Mouse (Mus musculus): ENCODE measurements around the gene Nsg2.
"Not testable (repeated sequence)": the region's sequence is repeated elsewhere in the genome, so short reads cannot be mapped to it uniquely, and the experiment has no call there.

The Nsg2 gene

GRCm38 (mm10) chr11:32000281-32000680 is at the start of gene Nsg2:
Nsg2 (plus strand) TSS chr11:32000463.
- DNase-seq, result peak; percentile 81

GRCm38 (mm10) chr11:31960071-31960470 is 40.2 kb upstream of the Nsg2 start:
- DNase-seq, result no peak

GRCm38 (mm10) chr11:31963993-31964392 is 36.3 kb upstream of the Nsg2 start:
- DNase-seq, result no peak

- DNase-seq, result peak; percentile 23
These were observed 34.8 kb upstream of the Nsg2 start, which contains the start of gene 4930524B15Rik for GRCm38 (mm10) chr11:31965256-31966134. 4930524B15Rik (plus strand) TSS chr11:31965592.

GRCm38 (mm10) chr11:31974132-31974531 is 26.1 kb upstream of the Nsg2 start:
- DNase-seq, result no peak

- no peak for DNase-seq
These were observed 25.4 kb upstream of the Nsg2 start for GRCm38 (mm10) chr11:31974826-31975225.

- no peak for DNase-seq
These were observed 24.6 kb upstream of the Nsg2 start for GRCm38 (mm10) chr11:31975678-31976077.

- no peak for DNase-seq
These were observed 24.1 kb upstream of the Nsg2 start for GRCm38 (mm10) chr11:31976137-31976536.

- DNase-seq, result not testable (repeated sequence)
These were observed 20.2 kb upstream of the Nsg2 start for GRCm38 (mm10) chr11:31980089-31980488.

GRCm38 (mm10) chr11:31981830-31982229 is 18.4 kb upstream of the Nsg2 start:
- DNase-seq, result no peak

- DNase-seq, result not testable (repeated sequence)
These were observed 17.9 kb upstream of the Nsg2 start for GRCm38 (mm10) chr11:31982247-31982943.

GRCm38 (mm10) chr11:31983249-31983648 is 17.0 kb upstream of the Nsg2 start:
- DNase-seq, result no peak

GRCm38 (mm10) chr11:31984786-31985185 is 15.5 kb upstream of the Nsg2 start:
- DNase-seq, result no peak

GRCm38 (mm10) chr11:31992535-31992934 is 7.7 kb upstream of the Nsg2 start:
- no peak for DNase-seq

- no peak for DNase-seq
These were observed 547 bp upstream of the Nsg2 start for GRCm38 (mm10) chr11:31999716-32000115.

GRCm38 (mm10) chr11:32001181-32001910 is 1.1 kb downstream of the Nsg2 start:
- DNase-seq, result no peak

GRCm38 (mm10) chr11:32002670-32003072 is 2.4 kb downstream of the Nsg2 start:
- no peak for DNase-seq

GRCm38 (mm10) chr11:32008049-32008448 is 7.8 kb downstream of the Nsg2 start:
- DNase-seq, result not testable (repeated sequence)

GRCm38 (mm10) chr11:32008852-32009251 is 8.6 kb downstream of the Nsg2 start:
- DNase-seq, result no peak

- peak; percentile 29 for DNase-seq
These were observed 9.8 kb downstream of the Nsg2 start for GRCm38 (mm10) chr11:32009961-32010662.

- DNase-seq, result no peak
These were observed 10.4 kb downstream of the Nsg2 start for GRCm38 (mm10) chr11:32010663-32010970.

- DNase-seq, result no peak
These were observed 11.8 kb downstream of the Nsg2 start for GRCm38 (mm10) chr11:32011867-32012603.
